Mouse (Mus musculus) MEL (cell line): ENCODE data around the gene Fhl1. TPM values are rescaled to one million over a fixed set of nuclear protein-coding genes. Genes with fewer than 3 reads are reported as not detected.

Experiments
- DNase-seq: peaks from one replicate; pipeline ENCODE4 v3.0.0; 2011; ENCODE audit warnings: low read depth, low spot score
- H3K27ac ChIP-seq: 2 replicates; pipeline ENCODE4 v1.5.1; 2012; ENCODE audit warnings: low read depth, mild to moderate bottlenecking, control low read depth, low read length, moderate library complexity; ENCODE audit not compliant: control insufficient read depth
- H3K27me3 ChIP-seq, 2 experiments: fragments of 150-350 bp in 1 of 2; sonication (generic) in 1 of 2; 2 replicates each; pipeline ENCODE4 v1.6.1; 2012; ENCODE audit warnings: low read length in 2 of 2, mild to moderate bottlenecking in 2 of 2, improper control_type of control experiment in 1 of 2, moderate library complexity in 1 of 2; ENCODE audit not compliant: insufficient read depth in 2 of 2, control insufficient read depth in 1 of 2
- H3K36me3 ChIP-seq, 2 experiments: 2 replicates each; pipeline ENCODE4 v1.6.1; 2012 to 2014; ENCODE audit warnings: low read length in 2 of 2, improper control_type of control experiment in 1 of 2, inconsistent platforms in 1 of 2, mild to moderate bottlenecking in 1 of 2; ENCODE audit not compliant: insufficient read depth in 2 of 2, control insufficient read depth in 1 of 2
- H3K4me1 ChIP-seq, 2 experiments: fragments of 150-350 bp in 1 of 2; sonication (generic) in 1 of 2; 2 replicates each; pipeline ENCODE4 v1.6.1; 2012; ENCODE audit warnings: low read length in 2 of 2, improper control_type of control experiment in 1 of 2, mild to moderate bottlenecking in 1 of 2; ENCODE audit not compliant: insufficient read depth in 2 of 2, control insufficient read depth in 1 of 2
- H3K4me3 ChIP-seq, 2 experiments: fragments of 150-350 bp in 1 of 2; sonication (generic) in 1 of 2; 2 replicates each; pipeline ENCODE4 v1.5.1; 2012; ENCODE audit warnings: low read depth in 2 of 2, low read length in 2 of 2, mild to moderate bottlenecking in 2 of 2, moderate library complexity in 2 of 2, control low read depth in 1 of 2, improper control_type of control experiment in 1 of 2; ENCODE audit not compliant: control insufficient read depth in 1 of 2, insufficient read depth in 1 of 2
- H3K79me2 ChIP-seq: 2 replicates; pipeline ENCODE4 v1.6.1; 2012; ENCODE audit warnings: mild to moderate bottlenecking, low read length, moderate library complexity; ENCODE audit not compliant: control insufficient read depth, poor library complexity, insufficient read depth
- H3K9ac ChIP-seq: 2 replicates; pipeline ENCODE4 v1.6.1; 2012; ENCODE audit warnings: low read depth, mild to moderate bottlenecking, control low read depth, low read length, moderate library complexity; ENCODE audit not compliant: control insufficient read depth, poor library complexity, severe bottlenecking
- H3K9me3 ChIP-seq: fragments of 150-350 bp; sonication (generic); replicated peaks from 2 replicates; pipeline ENCODE4 v1.6.1; 2012; ENCODE audit warnings: mild to moderate bottlenecking, low read length, improper control_type of control experiment, moderate library complexity; ENCODE audit not compliant: insufficient read depth
- CHD2 ChIP-seq: IDR thresholded peaks from 2 replicates; pipeline ENCODE4 v1.6.1; 2011; ENCODE audit warnings: low read length, improper control_type of control experiment
- CTCF ChIP-seq, 3 experiments: IDR thresholded peaks in 2 of 3; conservative IDR thresholded peaks in 1 of 3; 2 replicates each; pipeline ENCODE4 v1.5.1; 2011 to 2012; ENCODE audit warnings: low read length in 3 of 3, low read depth in 2 of 3, mild to moderate bottlenecking in 2 of 3, improper control_type of control experiment in 1 of 3, inconsistent platforms in 1 of 3, mixed read lengths in 1 of 3, moderate library complexity in 1 of 3; ENCODE audit not compliant: control insufficient read depth in 1 of 3, insufficient read depth in 1 of 3, poor library complexity in 1 of 3, severe bottlenecking in 1 of 3
- E2F4 ChIP-seq: IDR thresholded peaks from 2 replicates; pipeline ENCODE4 v1.6.1; 2011; ENCODE audit warnings: low read depth, low read length, improper control_type of control experiment, borderline replicate concordance
- ELF1 ChIP-seq: IDR thresholded peaks from 2 replicates; pipeline ENCODE4 v1.6.1; 2014; ENCODE audit warnings: low read depth, mild to moderate bottlenecking, inconsistent platforms, low read length, improper control_type of control experiment, moderate library complexity
- MAX ChIP-seq: IDR thresholded peaks from 2 replicates; pipeline ENCODE4 v1.6.1; 2011; ENCODE audit warnings: low read length, improper control_type of control experiment
- MAZ ChIP-seq: IDR thresholded peaks from 2 replicates; pipeline ENCODE4 v1.6.1; 2012; ENCODE audit warnings: low read depth, mild to moderate bottlenecking, inconsistent platforms, low read length, improper control_type of control experiment
- MEF2A ChIP-seq: IDR thresholded peaks from 2 replicates; pipeline ENCODE4 v1.6.1; 2014; ENCODE audit warnings: low read depth, mild to moderate bottlenecking, inconsistent platforms, low read length, improper control_type of control experiment; ENCODE audit not compliant: poor library complexity, insufficient replicate concordance, severe bottlenecking; ENCODE audit errors: extremely low read depth
- MYB ChIP-seq: IDR thresholded peaks from 2 replicates; pipeline ENCODE4 v1.6.1; 2011; ENCODE audit warnings: mild to moderate bottlenecking, low read depth, low read length, improper control_type of control experiment
- MYC ChIP-seq: IDR thresholded peaks from 2 replicates; pipeline ENCODE4 v1.6.1; 2011; ENCODE audit warnings: low read depth, mild to moderate bottlenecking, low read length, improper control_type of control experiment, moderate library complexity
- NRF1 ChIP-seq: IDR thresholded peaks from 2 replicates; pipeline ENCODE4 v1.6.1; 2014; ENCODE audit warnings: low read depth, mild to moderate bottlenecking, inconsistent platforms, low read length, improper control_type of control experiment, moderate library complexity; ENCODE audit not compliant: poor library complexity, insufficient read depth, severe bottlenecking
- POLR2AphosphoS5 ChIP-seq: IDR thresholded peaks from 2 replicates; pipeline ENCODE4 v1.6.1; 2012; ENCODE audit warnings: low read depth, borderline replicate concordance, mild to moderate bottlenecking, inconsistent platforms, low read length, moderate library complexity, mixed read lengths
- RAD21 ChIP-seq: IDR thresholded peaks from 2 replicates; pipeline ENCODE4 v1.6.1; 2011; ENCODE audit warnings: mild to moderate bottlenecking, low read depth, low read length, improper control_type of control experiment
- TBP ChIP-seq: IDR thresholded peaks from 2 replicates; pipeline ENCODE4 v1.8.0; 2011; ENCODE audit warnings: low read depth, low read length, improper control_type of control experiment
- TCF12 ChIP-seq: IDR thresholded peaks from 2 replicates; pipeline ENCODE4 v1.6.1; 2014; ENCODE audit warnings: low read depth, mild to moderate bottlenecking, inconsistent platforms, low read length, improper control_type of control experiment, moderate library complexity
- ZC3H11A ChIP-seq: IDR thresholded peaks from 2 replicates; pipeline ENCODE4 v1.6.1; 2012; ENCODE audit warnings: low read depth, mild to moderate bottlenecking, inconsistent platforms, low read length, improper control_type of control experiment
- ZNF384 ChIP-seq: IDR thresholded peaks from 2 replicates; pipeline ENCODE4 v1.6.1; 2012; ENCODE audit warnings: low read depth, mild to moderate bottlenecking, inconsistent platforms, low read length, improper control_type of control experiment
- polyA plus RNA-seq, 2 experiments: library from polyadenylated mRNA; stranded (reverse) in 1 of 2; unstranded in 1 of 2; fragments of >175 nt in 1 of 2; fragments of >200 nt in 1 of 2; gene quantifications; 2 replicates each; pipeline versions ENCODE4 v1.2.1 to v1.2.4; 2012; ENCODE audit warnings: low replicate concordance in 2 of 2, low read depth in 1 of 2; ENCODE audit not compliant: insufficient read length in 2 of 2, insufficient read depth in 1 of 2, missing spikeins in 1 of 2
- total RNA-seq: library from RNA; depleted of rRNA; stranded (reverse); fragments of 300-350 nt; gene quantifications from 2 replicates; pipeline ENCODE4 v1.2.3, GENCODE M21; 2012

Fhl1 gene
- total and polyA plus RNA-seq, 3 experiments = not detected

DNA sequence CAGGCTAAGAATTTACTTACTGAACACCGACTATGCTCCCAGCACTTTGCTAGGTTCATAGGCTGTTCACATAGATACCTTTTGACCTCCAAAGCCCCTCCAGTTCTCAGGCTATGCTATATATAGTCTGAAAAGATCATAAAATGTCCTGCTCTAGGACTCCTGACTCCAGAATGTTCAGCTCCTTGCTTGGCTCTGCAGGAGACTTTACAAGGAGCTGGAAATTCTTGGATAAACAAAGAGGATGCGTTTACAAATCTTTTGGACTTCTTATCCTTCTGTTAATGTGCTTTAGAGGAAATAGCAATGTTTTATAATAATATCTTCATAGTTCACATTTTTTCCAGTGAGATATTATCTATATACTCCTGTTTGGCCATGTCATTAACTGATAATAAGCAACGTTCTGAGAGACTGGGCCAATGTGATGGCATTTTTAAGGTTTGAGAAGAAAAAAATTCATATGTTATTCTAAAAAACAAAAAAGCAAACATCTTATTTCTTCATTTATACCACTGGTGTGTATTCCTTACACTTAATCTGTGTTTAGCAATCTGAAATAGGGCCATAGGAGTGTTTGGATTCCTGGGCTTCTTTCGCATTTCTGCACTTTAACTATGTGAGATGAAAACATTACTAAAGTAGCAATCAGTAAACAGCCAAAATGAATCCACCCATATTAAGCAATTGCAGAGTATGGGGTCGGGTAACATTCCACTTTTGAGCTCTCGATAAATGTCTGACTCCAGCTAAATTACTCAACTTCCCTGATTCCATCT lies 22.8 kb upstream of the Fhl1 start:
- no peak for DNase-seq
- H3K4me1 ChIP-seq = no peaks in the 10 kb centered on the region
- no peaks in the 10 kb centered on the region for H3K9me3 ChIP-seq
- no peak overlapping the region for H3K4me3 ChIP-seq
- H3K79me2 ChIP-seq = no peaks in the 10 kb centered on the region
- H3K27me3 ChIP-seq = no peaks in the 10 kb centered on the region; a peak in 1 of 4 replicates
- no peaks in the 10 kb centered on the region for H3K36me3 ChIP-seq
- TF ChIP-seq CHD2 (no peak), MYB (no peak), CTCF (IDR thresholded peaks at IDR 0.05 in 2 of 3, conservative IDR thresholded peaks at IDR 0.05 in 1 of 3; ENCODE audit: control insufficient read depth in 1 of 3, insufficient read depth in 1 of 3, low read depth in 2 of 3, low read length in 3 of 3, poor library complexity in 1 of 3, severe bottlenecking in 1 of 3) (no peak), ELF1 (no peak), E2F4 (no peak), TCF12 (no peak), TBP (no peak), POLR2AphosphoS5 (no peak), ZNF384 (no peak), MAX (no peak), NRF1 (no peak), RAD21 (no peak), MYC (no peak), MAZ (no peak), ZC3H11A (no peak)
- no peak overlapping the region for H3K9ac ChIP-seq
- H3K27ac ChIP-seq = no peak overlapping the region

DNA sequence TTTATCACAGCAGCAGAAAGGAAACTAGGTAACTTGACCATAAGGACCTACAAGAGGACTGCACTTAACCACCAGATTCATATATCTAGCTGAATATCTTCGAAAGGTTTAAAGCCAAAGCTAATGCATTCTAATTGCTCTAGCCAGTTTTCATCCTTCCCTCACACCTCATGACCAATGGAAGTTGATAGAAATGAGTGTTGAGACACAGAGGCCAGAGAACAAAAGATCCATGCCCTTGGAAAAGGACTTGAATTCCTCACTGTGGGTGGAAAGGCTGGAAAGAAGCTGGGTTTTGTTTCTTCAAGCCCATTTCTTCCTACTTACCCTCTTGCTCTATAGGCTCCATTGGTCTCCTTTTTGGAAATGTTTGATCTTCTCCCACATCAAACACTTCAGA lies 21.1 kb upstream of the Fhl1 start:
- Histone ChIP-seq H3K4me1 (no peaks in the 10 kb centered on the region), H3K9ac (no peak overlapping the region), H3K27ac (no peak overlapping the region), H3K79me2 (no peaks in the 10 kb centered on the region), H3K4me3 (no peak overlapping the region), H3K27me3 (no peaks in the 10 kb centered on the region; a peak in 1 of 4 replicates), H3K9me3 (no peaks in the 10 kb centered on the region), H3K36me3 (no peaks in the 10 kb centered on the region)
- no peak for DNase-seq
- TF ChIP-seq MEF2A = no peak
- TF ChIP-seq, all 39 proteins: peak for 0
